Mouse (Mus musculus): ENCODE measurements around the gene Msx1. TPM values are rescaled to one million over a fixed set of nuclear protein-coding genes. Genes with fewer than 3 reads are reported as not detected.

Gene Msx1
- polyA plus RNA-seq, 1 experiment: 0.72 TPM

GRCm38 (mm10) chr5:37820689-37821088, 3.7 kb downstream of the Msx1 start:
- H3K9me3 ChIP-seq (replicated peaks; ENCODE audit: control insufficient read depth, insufficient read depth, low read length, poor library complexity, severe bottlenecking): no peaks in the 10 kb centered on the region
- no peaks in the 10 kb centered on the region for H3K36me3 ChIP-seq (ENCODE audit: control insufficient read depth, insufficient read depth, low read length, poor library complexity, severe bottlenecking)
- no peak overlapping the region for H3K4me3 ChIP-seq (ENCODE audit: low read depth, low read length)
- H3K9ac ChIP-seq (ENCODE audit: low read depth, poor library complexity, severe bottlenecking): no peak overlapping the region
- no peaks in the 10 kb centered on the region for H3K4me1 ChIP-seq (ENCODE audit: control insufficient read depth, insufficient read depth, low read length)
- H3K27me3 ChIP-seq (ENCODE audit: control insufficient read depth, insufficient read depth, low read length, poor library complexity, severe bottlenecking): peaks cover 53% of the 10 kb centered on the region
- H3K27ac ChIP-seq (ENCODE audit: insufficient read depth, low read length): no peak overlapping the region
- TF ChIP-seq EP300 (IDR thresholded peaks at IDR 0.05; ENCODE audit: insufficient read depth, low read depth, low read length) (no peak), POLR2A (IDR thresholded peaks at IDR 0.05; ENCODE audit: insufficient read depth, low read length) (no peak), CTCF (IDR thresholded peaks at IDR 0.05; ENCODE audit: low read depth, low read length) (no peak)

DNA sequence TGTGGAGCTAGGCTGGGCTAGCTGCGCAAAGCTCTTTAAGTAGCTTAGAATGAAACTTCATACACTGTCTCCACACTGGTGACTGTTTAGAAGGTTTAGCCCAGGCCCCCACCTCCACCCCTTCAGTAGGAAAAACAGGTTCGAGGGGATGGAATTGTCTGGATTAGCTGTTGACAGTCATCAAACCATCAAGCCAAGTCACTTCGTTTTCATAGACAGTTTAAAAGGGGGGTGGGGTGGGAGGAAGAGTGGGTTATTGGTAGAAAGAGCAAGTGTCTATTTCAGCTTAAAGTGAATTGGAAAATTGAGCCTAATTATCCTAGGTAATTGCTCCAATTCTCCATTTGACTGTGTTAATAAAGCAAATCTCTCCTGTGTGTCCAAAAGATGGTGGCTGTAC, 4.4 kb downstream of the Msx1 start:
- TF ChIP-seq CTCF (IDR thresholded peaks at IDR 0.05; ENCODE audit: low read depth, low read length) (no peak), POLR2A (IDR thresholded peaks at IDR 0.05; ENCODE audit: insufficient read depth, low read length) (no peak), EP300 (IDR thresholded peaks at IDR 0.05; ENCODE audit: insufficient read depth, low read depth, low read length) (no peak)
- Histone ChIP-seq H3K36me3 (ENCODE audit: control insufficient read depth, insufficient read depth, low read length, poor library complexity, severe bottlenecking) (no peaks in the 10 kb centered on the region), H3K27ac (ENCODE audit: insufficient read depth, low read length) (no peak overlapping the region), H3K4me3 (ENCODE audit: low read depth, low read length) (no peak overlapping the region), H3K27me3 (ENCODE audit: control insufficient read depth, insufficient read depth, low read length, poor library complexity, severe bottlenecking) (peaks cover 48% of the 10 kb centered on the region), H3K9me3 (replicated peaks; ENCODE audit: control insufficient read depth, insufficient read depth, low read length, poor library complexity, severe bottlenecking) (no peaks in the 10 kb centered on the region), H3K9ac (ENCODE audit: low read depth, poor library complexity, severe bottlenecking) (no peak overlapping the region), H3K4me1 (ENCODE audit: control insufficient read depth, insufficient read depth, low read length) (no peaks in the 10 kb centered on the region)

GRCm38 (mm10) chr5:37819541-37819940, 4.8 kb downstream of the Msx1 start:
- no peaks in the 10 kb centered on the region for H3K4me1 ChIP-seq (ENCODE audit: control insufficient read depth, insufficient read depth, low read length)
- TF ChIP-seq POLR2A (IDR thresholded peaks at IDR 0.05; ENCODE audit: insufficient read depth, low read length) (no peak), EP300 (IDR thresholded peaks at IDR 0.05; ENCODE audit: insufficient read depth, low read depth, low read length) (no peak), CTCF (IDR thresholded peaks at IDR 0.05; ENCODE audit: low read depth, low read length) (no peak)
- no peak overlapping the region for H3K4me3 ChIP-seq (ENCODE audit: low read depth, low read length)
- H3K27ac ChIP-seq (ENCODE audit: insufficient read depth, low read length): no peak overlapping the region
- peaks cover 48% of the 10 kb centered on the region for H3K27me3 ChIP-seq (ENCODE audit: control insufficient read depth, insufficient read depth, low read length, poor library complexity, severe bottlenecking)
- H3K36me3 ChIP-seq (ENCODE audit: control insufficient read depth, insufficient read depth, low read length, poor library complexity, severe bottlenecking): no peaks in the 10 kb centered on the region
- H3K9me3 ChIP-seq (replicated peaks; ENCODE audit: control insufficient read depth, insufficient read depth, low read length, poor library complexity, severe bottlenecking): no peaks in the 10 kb centered on the region
- H3K9ac ChIP-seq (ENCODE audit: low read depth, poor library complexity, severe bottlenecking): no peak overlapping the region

- Histone ChIP-seq H3K36me3 (ENCODE audit: control insufficient read depth, insufficient read depth, low read length, poor library complexity, severe bottlenecking) (no peaks in the 10 kb centered on the region), H3K27me3 (ENCODE audit: control insufficient read depth, insufficient read depth, low read length, poor library complexity, severe bottlenecking) (peaks cover 43% of the 10 kb centered on the region), H3K4me1 (ENCODE audit: control insufficient read depth, insufficient read depth, low read length) (no peaks in the 10 kb centered on the region), H3K27ac (ENCODE audit: insufficient read depth, low read length) (no peak overlapping the region), H3K4me3 (ENCODE audit: low read depth, low read length) (no peak overlapping the region), H3K9ac (ENCODE audit: low read depth, poor library complexity, severe bottlenecking) (no peak overlapping the region), H3K9me3 (replicated peaks; ENCODE audit: control insufficient read depth, insufficient read depth, low read length, poor library complexity, severe bottlenecking) (no peaks in the 10 kb centered on the region)
- no peak for TF ChIP-seq EP300 (IDR thresholded peaks at IDR 0.05; ENCODE audit: insufficient read depth, low read depth, low read length)
- no peak for TF ChIP-seq CTCF (IDR thresholded peaks at IDR 0.05; ENCODE audit: low read depth, low read length)
- TF ChIP-seq POLR2A (IDR thresholded peaks at IDR 0.05; ENCODE audit: insufficient read depth, low read length): no peak
Observed at GRCm38 (mm10) chr5:37818533-37819215, 5.7 kb downstream of the Msx1 start.

- TF ChIP-seq POLR2A (IDR thresholded peaks at IDR 0.05; ENCODE audit: insufficient read depth, low read length) (no peak), EP300 (IDR thresholded peaks at IDR 0.05; ENCODE audit: insufficient read depth, low read depth, low read length) (no peak), CTCF (IDR thresholded peaks at IDR 0.05; ENCODE audit: low read depth, low read length) (no peak)
- peaks cover 36% of the 10 kb centered on the region for H3K27me3 ChIP-seq (ENCODE audit: control insufficient read depth, insufficient read depth, low read length, poor library complexity, severe bottlenecking)
- no peaks in the 10 kb centered on the region for H3K9me3 ChIP-seq (replicated peaks; ENCODE audit: control insufficient read depth, insufficient read depth, low read length, poor library complexity, severe bottlenecking)
- no peaks in the 10 kb centered on the region for H3K4me1 ChIP-seq (ENCODE audit: control insufficient read depth, insufficient read depth, low read length)
- H3K36me3 ChIP-seq (ENCODE audit: control insufficient read depth, insufficient read depth, low read length, poor library complexity, severe bottlenecking): no peaks in the 10 kb centered on the region
- H3K4me3 ChIP-seq (ENCODE audit: low read depth, low read length): peak overlapping the region; percentile 39; the same call in 1 of the 2 replicates
- H3K9ac ChIP-seq (ENCODE audit: low read depth, poor library complexity, severe bottlenecking): no peak overlapping the region
- H3K27ac ChIP-seq (ENCODE audit: insufficient read depth, low read length): no peak overlapping the region
Observed at GRCm38 (mm10) chr5:37817658-37818532, 6.5 kb downstream of the Msx1 start.
